Mouse (Mus musculus): Measurements from ENCODE around the gene Ccsap. TPM values are rescaled to one million over a fixed set of nuclear protein-coding genes. Genes with fewer than 3 reads are reported as not detected.
A peak's percentile ranks its signal among the peaks of the same experiment; 100 is the strongest.
"Not testable (repeated sequence)": the region's sequence is repeated elsewhere in the genome, so short reads cannot be mapped to it uniquely, and the experiment has no call there.

Ccsap gene
- total RNA-seq, 2 experiments from 2014 or later = 3.1 to 3.2 TPM

GRCm38 (mm10) chr8:123840578-123841345, 19.2 kb downstream of the Ccsap start:
- DNase-seq = no peak

GRCm38 (mm10) chr8:123838496-123838895, 21.5 kb downstream of the Ccsap start:
- peak; percentile 8 to 36 for DNase-seq
- intact Hi-C loops (cut with DNase I) = no loop called here

More at GRCm38 (mm10) chr8:123840578-123841345, 19.2 kb downstream of the Ccsap start:
- intact Hi-C loops (cut with DNase I) = no loop called here

GRCm38 (mm10) chr8:123836354-123836753, 23.7 kb downstream of the Ccsap start:
- no peak for DNase-seq
- intact Hi-C loops (cut with DNase I) = no loop called here

GRCm38 (mm10) chr8:123835451-123835850, 24.6 kb downstream of the Ccsap start:
- DNase-seq = peak; percentile 32 to 61
- intact Hi-C loops (cut with DNase I) = loop anchor here (2.0 kb wide), 1 partner anchor 45 kb away; no protein-coding TSS in a partner anchor

- DNase-seq = peak; percentile 34 to 52
- intact Hi-C loops (cut with DNase I) = no loop called here
Measured at GRCm38 (mm10) chr8:123832757-123833156, 27.3 kb downstream of the Ccsap start.

- intact Hi-C loops (cut with DNase I) = no loop called here
- DNase-seq = no peak
Measured at GRCm38 (mm10) chr8:123827523-123827922, 32.5 kb downstream of the Ccsap start.

GRCm38 (mm10) chr8:123826758-123827157, 33.3 kb downstream of the Ccsap start:
- no peak for DNase-seq

GRCm38 (mm10) chr8:123826001-123826400, 34.0 kb downstream of the Ccsap start:
- intact Hi-C loops (cut with DNase I) = no loop called here
- no peak for DNase-seq

More at GRCm38 (mm10) chr8:123826758-123827157, 33.3 kb downstream of the Ccsap start:
- intact Hi-C loops (cut with DNase I) = no loop called here

GRCm38 (mm10) chr8:123823532-123824123, 36.4 kb downstream of the Ccsap start:
- intact Hi-C loops (cut with DNase I) = no loop called here
- no peak for DNase-seq

GRCm38 (mm10) chr8:123823111-123823510, 36.9 kb downstream of the Ccsap start:
- intact Hi-C loops (cut with DNase I) = no loop called here
- DNase-seq = no peak

- intact Hi-C loops (cut with DNase I) = no loop called here
Measured at GRCm38 (mm10) chr8:123820780-123821179, 39.2 kb downstream of the Ccsap start.

GRCm38 (mm10) chr8:123819683-123820610, 40.1 kb downstream of the Ccsap start:
- no peak for DNase-seq
- intact Hi-C loops (cut with DNase I) = no loop called here

More at GRCm38 (mm10) chr8:123820780-123821179, 39.2 kb downstream of the Ccsap start:
- no peak for DNase-seq

- intact Hi-C loops (cut with DNase I) = no loop called here
- DNase-seq = no peak
Measured at GRCm38 (mm10) chr8:123817747-123818146, 42.3 kb downstream of the Ccsap start.

GRCm38 (mm10) chr8:123816939-123817338, 43.1 kb downstream of the Ccsap start:
- no peak for DNase-seq
- intact Hi-C loops (cut with DNase I) = no loop called here

GRCm38 (mm10) chr8:123815325-123815724, 44.7 kb downstream of the Ccsap start:
- intact Hi-C loops (cut with DNase I) = no loop called here
- no peak for DNase-seq

- no peak for DNase-seq
- intact Hi-C loops (cut with DNase I) = no loop called here
Measured at GRCm38 (mm10) chr8:123813892-123814266, 46.1 kb downstream of the Ccsap start.

- no peak for DNase-seq
Measured at GRCm38 (mm10) chr8:123813173-123813891, 46.7 kb downstream of the Ccsap start.

GRCm38 (mm10) chr8:123812227-123812626, 47.8 kb downstream of the Ccsap start:
- DNase-seq = no peak
- intact Hi-C loops (cut with DNase I) = no loop called here

More at GRCm38 (mm10) chr8:123813173-123813891, 46.7 kb downstream of the Ccsap start:
- intact Hi-C loops (cut with DNase I) = no loop called here

- intact Hi-C loops (cut with DNase I) = not testable (repeated sequence)
Measured at GRCm38 (mm10) chr8:123809342-123809741, 50.7 kb downstream of the Ccsap start.

GRCm38 (mm10) chr8:123808671-123809070, 51.3 kb downstream of the Ccsap start:
- intact Hi-C loops (cut with DNase I) = no loop called here
- DNase-seq = no peak

More at GRCm38 (mm10) chr8:123809342-123809741, 50.7 kb downstream of the Ccsap start:
- DNase-seq = not testable (repeated sequence)
